Mouse (Mus musculus) spleen, postnatal 36 days (tissue): ENCODE data around the gene Trio.

Experiments
- DNase-seq, 2 experiments: peaks; one replicate each; pipeline ENCODE4 v3.0.0; 2022; ENCODE audit warnings: low spot score in 2 of 2, mixed read lengths in 1 of 2

Gene Trio

GRCm38 (mm10) chr15:27923280-27923986 is 102.2 kb downstream of the Trio start:
- DNase-seq: peak; percentile 55 to 67

GRCm38 (mm10) chr15:27920751-27921150 is 104.9 kb downstream of the Trio start:
- no peak for DNase-seq

- DNase-seq: peak; percentile 17 to 33
Measured at GRCm38 (mm10) chr15:27919540-27919939, 106.1 kb downstream of the Trio start.

GRCm38 (mm10) chr15:27918798-27919197 is 106.8 kb downstream of the Trio start:
- no peak for DNase-seq

GRCm38 (mm10) chr15:27916204-27916603 is 109.4 kb downstream of the Trio start:
- DNase-seq: no peak

- DNase-seq: no peak
Measured at GRCm38 (mm10) chr15:27913013-27913412, 112.6 kb downstream of the Trio start.

GRCm38 (mm10) chr15:27911196-27911595 is 114.5 kb downstream of the Trio start:
- DNase-seq: no peak

- DNase-seq: no peak
Measured at GRCm38 (mm10) chr15:27910179-27910578, 115.5 kb downstream of the Trio start.

- no peak for DNase-seq
Measured at GRCm38 (mm10) chr15:27907649-27908048, 118.0 kb downstream of the Trio start.

- no peak for DNase-seq
Measured at GRCm38 (mm10) chr15:27906409-27906808, 119.2 kb downstream of the Trio start.

GRCm38 (mm10) chr15:27905341-27905740 is 120.3 kb downstream of the Trio start:
- no peak for DNase-seq

GRCm38 (mm10) chr15:27904346-27905005 is 121.2 kb downstream of the Trio start:
- no peak for DNase-seq

- no peak for DNase-seq
Measured at GRCm38 (mm10) chr15:27901200-27901599, 124.4 kb downstream of the Trio start.

- DNase-seq: no peak
Measured at GRCm38 (mm10) chr15:27898795-27899406, 126.7 kb downstream of the Trio start.

- DNase-seq: no peak
Measured at GRCm38 (mm10) chr15:27894112-27894511, 131.5 kb downstream of the Trio start.

GRCm38 (mm10) chr15:27892029-27892428 is 133.6 kb downstream of the Trio start:
- DNase-seq: no peak

- no peak for DNase-seq
Measured at GRCm38 (mm10) chr15:27890666-27891065, 135.0 kb downstream of the Trio start.

GRCm38 (mm10) chr15:27888153-27888552 is 137.5 kb downstream of the Trio start:
- DNase-seq: no peak

- DNase-seq: no peak
Measured at GRCm38 (mm10) chr15:27886992-27887391, 138.7 kb downstream of the Trio start.

- DNase-seq: peak; percentile 60 to 69
Measured at GRCm38 (mm10) chr15:27884347-27885250, 141.0 kb downstream of the Trio start.

- DNase-seq: no peak
Measured at GRCm38 (mm10) chr15:27883881-27884280, 141.8 kb downstream of the Trio start.

- DNase-seq: peak; percentile 38 to 39
Measured at GRCm38 (mm10) chr15:27882898-27883297, 142.8 kb downstream of the Trio start.
